Mouse (Mus musculus) cerebellum, adult 2 months (tissue): Measurements from ENCODE around the gene Elp5.

Source experiments
- CTCF ChIP-seq: fragments of 200-500 bp; IDR thresholded peaks from 2 replicates; pipeline ENCODE4 v1.5.1; 2011; ENCODE audit warnings: low read depth, mild to moderate bottlenecking, control low read depth, low read length, moderate library complexity, borderline replicate concordance; ENCODE audit not compliant: insufficient read depth
- POLR2A ChIP-seq: fragments of 200-500 bp; IDR thresholded peaks from 2 replicates; pipeline ENCODE4 v1.6.1; 2011; ENCODE audit warnings: low read length, control low read depth, borderline replicate concordance; ENCODE audit not compliant: insufficient read depth

DNA sequence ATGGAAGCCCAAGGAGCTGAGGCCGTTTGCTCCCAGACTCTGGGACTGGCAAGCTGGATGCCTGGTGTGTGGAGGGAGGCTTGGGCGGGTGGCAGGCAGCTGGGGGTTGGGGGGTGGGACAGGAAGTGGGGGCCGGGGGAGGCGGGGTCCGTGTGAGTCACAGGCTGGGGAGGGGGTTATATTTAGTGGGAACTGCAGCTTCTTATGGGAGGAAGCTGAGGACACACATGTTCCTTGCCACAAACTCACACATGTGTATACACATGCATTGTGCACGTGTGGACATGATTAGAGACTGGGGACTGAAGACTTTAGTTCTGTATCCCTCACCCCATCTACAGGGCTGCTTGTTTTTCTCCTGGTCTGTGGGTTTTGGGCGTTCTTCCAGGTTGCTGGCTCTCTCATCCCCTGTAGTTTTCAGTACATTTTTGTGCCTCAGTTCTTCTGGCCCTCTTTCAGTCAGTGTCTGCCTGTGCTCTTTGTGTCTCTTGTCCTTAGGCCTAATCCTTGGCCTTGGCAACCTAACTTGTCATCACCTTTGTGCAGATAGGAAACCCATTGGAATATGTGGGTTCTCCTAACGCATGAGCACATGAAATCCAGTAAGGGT is 37.8 kb upstream of the Elp5 start:
- no peak for TF ChIP-seq CTCF
- TF ChIP-seq POLR2A: no peak
